Mouse (Mus musculus): Measurements from ENCODE around the gene Npat. TPM values are rescaled to one million over a fixed set of nuclear protein-coding genes. Genes with fewer than 3 reads are reported as not detected.
A peak's percentile ranks its signal among the peaks of the same experiment; 100 is the strongest.

Npat gene
- total RNA-seq, 1 experiment from 2014 or later, result 34.6 TPM

DNA sequence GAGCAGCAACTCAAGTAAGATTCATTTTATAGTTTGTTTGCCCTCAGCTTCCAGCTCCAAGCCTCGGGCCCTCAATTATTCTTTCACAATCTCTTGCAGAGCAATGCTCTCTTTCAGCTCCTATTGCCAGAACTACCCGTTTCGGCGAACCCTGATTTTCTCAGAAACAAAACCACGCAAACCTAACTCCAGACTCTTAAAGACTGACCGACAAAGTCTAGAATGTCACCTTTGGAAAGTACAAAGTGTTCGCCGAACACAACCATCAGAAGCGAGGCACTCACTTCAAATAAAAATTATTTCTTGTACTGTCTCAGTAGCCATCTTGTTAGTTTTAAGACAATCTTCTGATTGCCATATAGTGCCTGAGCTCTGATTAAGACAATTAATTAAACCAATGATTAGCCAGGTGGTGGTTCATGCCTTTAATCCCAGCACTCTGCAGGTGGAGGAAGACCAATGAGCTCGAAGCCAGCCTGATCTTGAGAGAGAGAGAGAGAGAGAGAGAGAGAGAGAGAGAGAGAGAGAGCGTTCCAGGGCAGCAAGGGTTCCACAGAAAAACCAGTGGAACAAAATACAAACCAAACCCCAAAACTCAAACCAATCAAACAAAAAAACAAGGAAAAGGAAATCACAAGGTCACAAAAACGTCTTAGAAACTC is 72.6 kb downstream of the Npat start:
- no peak for ATAC-seq (replicated peaks; ENCODE audit: low read depth, poor library complexity, severe bottlenecking)

DNA sequence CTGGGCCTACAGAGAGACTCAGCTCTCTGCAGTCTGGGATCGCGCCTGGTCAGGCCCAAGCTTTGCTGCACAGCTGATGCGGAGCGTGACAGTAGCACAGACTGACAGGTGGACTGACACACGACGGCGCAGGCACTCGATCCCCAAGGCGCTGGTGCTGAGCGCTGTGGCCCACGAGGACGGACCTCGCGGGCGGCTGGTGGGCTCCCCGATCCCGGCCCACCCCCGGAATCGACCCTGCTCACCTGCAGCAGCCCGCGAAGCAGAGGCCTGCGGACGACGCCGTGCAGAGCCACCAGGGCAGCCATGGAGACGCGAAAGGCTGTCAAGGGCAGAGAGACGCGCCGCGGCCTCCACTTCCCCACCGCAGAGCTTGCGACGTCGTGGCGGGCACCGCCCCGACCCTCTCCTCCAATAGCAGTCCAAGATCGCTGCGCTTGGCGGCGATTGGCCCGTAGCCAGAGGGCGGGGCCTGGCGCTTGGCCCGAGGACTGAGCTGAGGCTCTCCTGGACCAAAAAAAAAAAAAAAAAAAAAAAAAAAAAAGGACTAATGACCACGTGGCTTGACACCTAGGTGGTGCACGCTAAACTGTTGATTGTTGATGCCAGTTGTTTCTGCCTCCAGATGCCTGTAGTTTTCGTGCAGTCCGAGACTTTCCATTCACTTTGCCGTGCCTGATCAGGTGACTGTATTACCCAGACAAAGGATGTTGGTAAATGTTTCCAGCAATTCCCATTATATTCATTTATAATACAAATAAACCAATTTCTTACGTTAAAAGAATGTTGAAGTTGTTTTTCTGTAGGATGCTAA is 73.3 kb downstream of the Npat start, which contains the start of gene Acat1:
Gene Acat1 (minus strand): TSS at position 415 of the 814 bp plus-strand sequence.
- peak; percentile 99 for ATAC-seq (replicated peaks; ENCODE audit: low read depth, poor library complexity, severe bottlenecking)

DNA sequence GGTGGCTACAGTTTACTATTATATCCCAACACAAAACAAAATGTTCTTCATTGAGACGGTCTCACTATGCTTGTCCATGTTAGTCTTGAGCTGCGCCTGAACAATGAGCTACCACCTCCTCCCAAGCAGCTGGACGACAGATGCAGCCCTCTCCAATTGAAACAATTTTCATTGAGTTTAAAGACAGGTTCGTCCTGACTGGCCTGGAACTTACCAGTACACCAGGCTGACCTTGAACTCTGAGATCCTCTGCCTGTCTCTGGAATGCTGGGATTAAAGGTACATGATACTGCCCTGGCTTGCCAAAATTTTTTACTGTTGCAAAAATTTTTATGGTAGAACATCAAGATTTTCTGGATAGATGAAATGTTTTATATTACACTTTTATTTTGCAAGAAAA is 77.4 kb downstream of the Npat start:
- ATAC-seq (replicated peaks; ENCODE audit: low read depth, poor library complexity, severe bottlenecking), result no peak

DNA sequence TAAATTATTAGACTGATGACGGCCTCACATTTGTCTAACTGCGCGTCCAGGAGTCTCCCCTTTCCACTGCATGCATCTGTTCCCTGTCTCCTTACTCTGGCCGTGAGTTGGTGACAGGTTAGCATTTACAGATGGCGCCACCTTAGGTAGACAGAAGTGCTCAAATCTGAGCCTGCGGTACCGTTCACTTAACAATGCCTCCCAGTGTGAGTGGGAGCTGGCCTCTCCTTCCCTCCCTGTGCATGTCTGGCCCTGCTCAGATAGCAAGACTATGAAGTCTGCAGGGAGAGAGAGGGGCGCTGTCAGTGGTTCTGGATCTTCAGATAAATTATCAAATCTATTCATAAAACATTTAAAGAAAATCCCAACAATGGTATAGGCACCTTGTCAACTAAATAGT is 78.4 kb downstream of the Npat start:
- ATAC-seq (replicated peaks; ENCODE audit: low read depth, poor library complexity, severe bottlenecking), result no peak

Other genes starting within 250 kb of the Npat start
- not detected in 2 replicates for gene Exph5, start 235.4 kb upstream of the Npat start, total RNA-seq (2017)
- 7.6 and 8.7 TPM in 2 replicates for gene Kdelc2, start 153.0 kb upstream of the Npat start, total RNA-seq (2017)
- gene 4930550C14Rik, start 134.7 kb upstream of the Npat start, total RNA-seq (2017), result 1.6 TPM in 1 of 2 replicates, not detected in the other
- 61.0 and 65.6 TPM in 2 replicates for gene Atm, start 307 bp upstream of the Npat start, total RNA-seq (2017)
- 56.3 and 62.3 TPM in 2 replicates for gene Acat1, start 73.3 kb downstream of the Npat start, total RNA-seq (2017)
- 62.7 and 67.6 TPM in 2 replicates for gene Cul5, start 133.0 kb downstream of the Npat start, total RNA-seq (2017)
- gene Rab39, start 169.2 kb downstream of the Npat start, total RNA-seq (2017), result 0.55 TPM in 1 of 2 replicates, not detected in the other
- gene Slc35f2, start 234.5 kb downstream of the Npat start, total RNA-seq (2017), result 10.6 and 12.5 TPM in 2 replicates

All from common myeloid progenitor, adult 5-6 weeks (primary cell).